Mouse (Mus musculus) embryo, embryonic 11 days (tissue): ENCODE data around the gene Zcchc17.

Experiments
- DNase-seq: peaks from one replicate; pipeline ENCODE4 v3.0.0-alpha.2; 2015

The Zcchc17 gene

GRCm38 (mm10) chr4:130316691-130317090, 43.1 kb downstream of the Zcchc17 start:
- no peak for DNase-seq

- DNase-seq: no peak
Measured at GRCm38 (mm10) chr4:130315771-130316527, 43.8 kb downstream of the Zcchc17 start.

- no peak for DNase-seq
Measured at GRCm38 (mm10) chr4:130313552-130313951, 46.2 kb downstream of the Zcchc17 start.

GRCm38 (mm10) chr4:130312526-130312925, 47.2 kb downstream of the Zcchc17 start:
- no peak for DNase-seq

GRCm38 (mm10) chr4:130309254-130309653, 50.5 kb downstream of the Zcchc17 start:
- DNase-seq: no peak

GRCm38 (mm10) chr4:130308231-130309081, 51.3 kb downstream of the Zcchc17 start, which contains the start of the genes Fabp3 and Gm10570:
Gene Fabp3 (plus strand): TSS chr4:130308595.
Gene Gm10570 (minus strand): TSS chr4:130308674.
- DNase-seq: peak; percentile 79

- DNase-seq: peak; percentile 78
Measured at GRCm38 (mm10) chr4:130307851-130308230, 51.9 kb downstream of the Zcchc17 start.

- no peak for DNase-seq
Measured at GRCm38 (mm10) chr4:130306796-130307630, 52.7 kb downstream of the Zcchc17 start.

GRCm38 (mm10) chr4:130304746-130305145, 55.0 kb downstream of the Zcchc17 start:
- DNase-seq: no peak

GRCm38 (mm10) chr4:130302285-130302870, 57.4 kb downstream of the Zcchc17 start:
- no peak for DNase-seq

GRCm38 (mm10) chr4:130299629-130300018, 60.1 kb downstream of the Zcchc17 start:
- DNase-seq: no peak

GRCm38 (mm10) chr4:130298877-130299628, 60.7 kb downstream of the Zcchc17 start:
- DNase-seq: no peak

GRCm38 (mm10) chr4:130297123-130297529, 62.6 kb downstream of the Zcchc17 start:
- peak; percentile 62 for DNase-seq

- DNase-seq: no peak
Measured at GRCm38 (mm10) chr4:130296243-130296965, 63.3 kb downstream of the Zcchc17 start.

- DNase-seq: peak; percentile 34
Measured at GRCm38 (mm10) chr4:130295047-130295745, 64.5 kb downstream of the Zcchc17 start.

- no peak for DNase-seq
Measured at GRCm38 (mm10) chr4:130294513-130294912, 65.2 kb downstream of the Zcchc17 start.

- DNase-seq: peak; percentile 84
Measured at GRCm38 (mm10) chr4:130292271-130292670, 67.5 kb downstream of the Zcchc17 start.

- DNase-seq: no peak
Measured at GRCm38 (mm10) chr4:130289824-130290223, 69.9 kb downstream of the Zcchc17 start.

- no peak for DNase-seq
Measured at GRCm38 (mm10) chr4:130286531-130286930, 73.2 kb downstream of the Zcchc17 start.

- no peak for DNase-seq
Measured at GRCm38 (mm10) chr4:130283826-130284225, 75.9 kb downstream of the Zcchc17 start.
